Mouse (Mus musculus): ENCODE measurements around the gene Fcgr4. TPM values are rescaled to one million over a fixed set of nuclear protein-coding genes. Genes with fewer than 3 reads are reported as not detected.
"Not testable (repeated sequence)": the region's sequence is repeated elsewhere in the genome, so short reads cannot be mapped to it uniquely, and the experiment has no call there.

The Fcgr4 gene
- 1.3 and 1.7 TPM in 2 replicates for polyA plus RNA-seq (2015; fragmentation: Nextera tagmentation; extraction: Ambion mirVana)

- no peak for ATAC-seq (ENCODE audit: insufficient read depth, low FRiP score, low read depth)
- no peaks in the 10 kb centered on the region for H3K4me1 ChIP-seq
- H3K27me3 ChIP-seq (replicated peaks) = no peaks in the 10 kb centered on the region
- H3K4me2 ChIP-seq = no peak within 1 kb of the TSS
- no peaks in the 10 kb centered on the region for H3K9me3 ChIP-seq
- no peak within 1 kb of the TSS for H3K4me3 ChIP-seq (replicated peaks)
- 72% methylated on average over 2 of the region's 2 CpGs for WGBS
- no peak within 1 kb of the TSS for H3K9ac ChIP-seq
- H3K36me3 ChIP-seq = no peaks in the 10 kb centered on the region
- no peak within 1 kb of the TSS for H3K27ac ChIP-seq
Observed at GRCm38 (mm10) chr1:171018737-171019136, at the start of gene Fcgr4. TSS of gene Fcgr4 (plus strand) at chr1:171018920.

- 73% methylated on average over 6 of the region's 6 CpGs for WGBS
- H3K27ac ChIP-seq = no peak overlapping the region
- no peak for ATAC-seq (ENCODE audit: insufficient read depth, low FRiP score, low read depth)
Observed at GRCm38 (mm10) chr1:170972494-170972893, 46.2 kb upstream of the Fcgr4 start.

GRCm38 (mm10) chr1:170972936-170973335 lies 45.8 kb upstream of the Fcgr4 start:
- Histone ChIP-seq H3K9me3 (no peaks in the 10 kb centered on the region), H3K36me3 (no peaks in the 10 kb centered on the region), H3K4me2 (no peak overlapping the region), H3K9ac (no peak overlapping the region), H3K27me3 (replicated peaks) (no peaks in the 10 kb centered on the region), H3K4me1 (no peaks in the 10 kb centered on the region), H3K4me3 (replicated peaks) (no peak overlapping the region), H3K27ac (no peak overlapping the region)
- WGBS = 68% methylated on average over 4 of the region's 4 CpGs
- no peak for ATAC-seq (ENCODE audit: insufficient read depth, low FRiP score, low read depth)

More at GRCm38 (mm10) chr1:170972494-170972893, 46.2 kb upstream of the Fcgr4 start:
- Histone ChIP-seq H3K36me3 (no peaks in the 10 kb centered on the region), H3K9me3 (no peaks in the 10 kb centered on the region), H3K27me3 (replicated peaks) (no peaks in the 10 kb centered on the region), H3K4me3 (replicated peaks) (no peak overlapping the region), H3K4me1 (no peaks in the 10 kb centered on the region), H3K4me2 (no peak overlapping the region), H3K9ac (no peak overlapping the region)

GRCm38 (mm10) chr1:170974171-170974570 lies 44.5 kb upstream of the Fcgr4 start:
- Histone ChIP-seq H3K27ac (no peak overlapping the region), H3K4me1 (no peaks in the 10 kb centered on the region), H3K9ac (no peak overlapping the region), H3K27me3 (replicated peaks) (no peaks in the 10 kb centered on the region), H3K9me3 (no peaks in the 10 kb centered on the region), H3K4me3 (replicated peaks) (no peak overlapping the region), H3K4me2 (no peak overlapping the region), H3K36me3 (no peaks in the 10 kb centered on the region)
- WGBS = 86% methylated on average over 8 of the region's 8 CpGs
- ATAC-seq (ENCODE audit: insufficient read depth, low FRiP score, low read depth) = no peak

- H3K4me1 ChIP-seq = no peaks in the 10 kb centered on the region
- no peaks in the 10 kb centered on the region for H3K27me3 ChIP-seq (replicated peaks)
- no peak overlapping the region for H3K27ac ChIP-seq
- 89% methylated on average over 2 of the region's 2 CpGs for WGBS
- no peak overlapping the region for H3K9ac ChIP-seq
- no peak overlapping the region for H3K4me2 ChIP-seq
- no peak for ATAC-seq (ENCODE audit: insufficient read depth, low FRiP score, low read depth)
- no peaks in the 10 kb centered on the region for H3K9me3 ChIP-seq
- H3K4me3 ChIP-seq (replicated peaks) = no peak overlapping the region
- H3K36me3 ChIP-seq = no peaks in the 10 kb centered on the region
Observed at GRCm38 (mm10) chr1:170974736-170975135, 44.0 kb upstream of the Fcgr4 start.

GRCm38 (mm10) chr1:170975350-170975749 lies 43.4 kb upstream of the Fcgr4 start:
- H3K36me3 ChIP-seq; H3K9ac ChIP-seq; H3K4me3 ChIP-seq (replicated peaks); H3K27me3 ChIP-seq (replicated peaks); H3K27ac ChIP-seq; ATAC-seq (ENCODE audit: insufficient read depth, low FRiP score, low read depth); H3K4me2 ChIP-seq; H3K4me1 ChIP-seq; H3K9me3 ChIP-seq: not testable (repeated sequence)
- 78% methylated on average over 2 of the region's 2 CpGs for WGBS

- no peak overlapping the region for H3K4me3 ChIP-seq (replicated peaks)
- no peak for ATAC-seq (ENCODE audit: insufficient read depth, low FRiP score, low read depth)
- H3K4me1 ChIP-seq = no peaks in the 10 kb centered on the region
- H3K27ac ChIP-seq = no peak overlapping the region
- no peak overlapping the region for H3K4me2 ChIP-seq
- no peak overlapping the region for H3K9ac ChIP-seq
- no peaks in the 10 kb centered on the region for H3K27me3 ChIP-seq (replicated peaks)
- WGBS = 67% methylated on average over 7 of the region's 7 CpGs
- H3K36me3 ChIP-seq = no peaks in the 10 kb centered on the region
- H3K9me3 ChIP-seq = no peaks in the 10 kb centered on the region
Observed at GRCm38 (mm10) chr1:170975751-170976161, 43.0 kb upstream of the Fcgr4 start.

- Histone ChIP-seq H3K36me3 (no peaks in the 10 kb centered on the region), H3K27me3 (replicated peaks) (no peaks in the 10 kb centered on the region), H3K27ac (no peak within 1 kb of the TSS), H3K4me3 (replicated peaks) (no peak within 1 kb of the TSS), H3K4me1 (no peaks in the 10 kb centered on the region), H3K9ac (no peak within 1 kb of the TSS), H3K4me2 (no peak within 1 kb of the TSS), H3K9me3 (no peaks in the 10 kb centered on the region)
- no peak for ATAC-seq (ENCODE audit: insufficient read depth, low FRiP score, low read depth)
- 88% methylated on average over 5 of the region's 5 CpGs for WGBS
Observed at GRCm38 (mm10) chr1:170976447-170976846, 42.3 kb upstream of the Fcgr4 start, which contains the start of gene Fcgr2b. TSS of gene Fcgr2b (minus strand) at chr1:170976547.

GRCm38 (mm10) chr1:170978601-170979000 lies 40.1 kb upstream of the Fcgr4 start:
- H3K4me3 ChIP-seq (replicated peaks) = no peak overlapping the region
- H3K4me1 ChIP-seq = no peaks in the 10 kb centered on the region
- H3K4me2 ChIP-seq = no peak overlapping the region
- H3K9me3 ChIP-seq = no peaks in the 10 kb centered on the region
- H3K9ac ChIP-seq = no peak overlapping the region
- ATAC-seq (ENCODE audit: insufficient read depth, low FRiP score, low read depth) = no peak
- 78% methylated on average over 4 of the region's 4 CpGs for WGBS
- H3K36me3 ChIP-seq = no peaks in the 10 kb centered on the region
- no peaks in the 10 kb centered on the region for H3K27me3 ChIP-seq (replicated peaks)
- no peak overlapping the region for H3K27ac ChIP-seq

- ATAC-seq (ENCODE audit: insufficient read depth, low FRiP score, low read depth) = peak; percentile 68
- not testable (repeated sequence) for H3K9me3 ChIP-seq; H3K4me2 ChIP-seq; H3K4me3 ChIP-seq (replicated peaks); H3K36me3 ChIP-seq; H3K27ac ChIP-seq; H3K4me1 ChIP-seq; H3K27me3 ChIP-seq (replicated peaks); H3K9ac ChIP-seq
- WGBS = 75% methylated on average over 1 of the region's 1 CpGs
Observed at GRCm38 (mm10) chr1:170981679-170982078, 37.0 kb upstream of the Fcgr4 start.

GRCm38 (mm10) chr1:170982301-170982700 lies 36.4 kb upstream of the Fcgr4 start:
- no peak for ATAC-seq (ENCODE audit: insufficient read depth, low FRiP score, low read depth)
- 74% methylated on average over 2 of the region's 2 CpGs for WGBS
- Histone ChIP-seq H3K9ac (no peak overlapping the region), H3K9me3 (no peaks in the 10 kb centered on the region), H3K4me3 (replicated peaks) (no peak overlapping the region), H3K4me1 (no peaks in the 10 kb centered on the region), H3K4me2 (no peak overlapping the region), H3K36me3 (no peaks in the 10 kb centered on the region), H3K27me3 (replicated peaks) (no peaks in the 10 kb centered on the region), H3K27ac (no peak overlapping the region)

- Histone ChIP-seq H3K27me3 (replicated peaks) (no peaks in the 10 kb centered on the region), H3K36me3 (no peaks in the 10 kb centered on the region), H3K4me3 (replicated peaks) (no peak overlapping the region), H3K27ac (no peak overlapping the region), H3K9ac (no peak overlapping the region), H3K4me2 (no peak overlapping the region), H3K9me3 (no peaks in the 10 kb centered on the region), H3K4me1 (no peaks in the 10 kb centered on the region)
- 82% methylated on average over 4 of the region's 4 CpGs for WGBS
- no peak for ATAC-seq (ENCODE audit: insufficient read depth, low FRiP score, low read depth)
Observed at GRCm38 (mm10) chr1:170983066-170983465, 35.7 kb upstream of the Fcgr4 start.

- H3K4me1 ChIP-seq = no peaks in the 10 kb centered on the region
- no peak overlapping the region for H3K4me3 ChIP-seq (replicated peaks)
- H3K4me2 ChIP-seq = no peak overlapping the region
- no peak overlapping the region for H3K27ac ChIP-seq
- no peaks in the 10 kb centered on the region for H3K27me3 ChIP-seq (replicated peaks)
- WGBS = 78% methylated on average over 3 of the region's 3 CpGs
- no peak for ATAC-seq (ENCODE audit: insufficient read depth, low FRiP score, low read depth)
- no peaks in the 10 kb centered on the region for H3K36me3 ChIP-seq
- H3K9ac ChIP-seq = no peak overlapping the region
- H3K9me3 ChIP-seq = no peaks in the 10 kb centered on the region
Observed at GRCm38 (mm10) chr1:170985092-170985491, 33.6 kb upstream of the Fcgr4 start.
